Mouse (Mus musculus) brain, embryonic 14.5 days (tissue): ENCODE data around the gene Rgs12.

Source experiments
- CTCF ChIP-seq: fragments of 200-500 bp; IDR thresholded peaks from 2 replicates; pipeline ENCODE4 v1.5.1; 2012; ENCODE audit warnings: inconsistent platforms, mild to moderate bottlenecking, moderate library complexity, borderline replicate concordance; ENCODE audit not compliant: insufficient read depth, insufficient read length; ENCODE audit errors: extremely low read depth
- POLR2A ChIP-seq: fragments of 200-500 bp; IDR thresholded peaks from 2 replicates; pipeline ENCODE4 v1.6.1; 2012; ENCODE audit warnings: mild to moderate bottlenecking, inconsistent platforms, borderline replicate concordance; ENCODE audit not compliant: poor library complexity, insufficient read depth, insufficient read length, severe bottlenecking; ENCODE audit errors: extremely low read depth

GRCm38 (mm10) chr5:35011156-35011923, 62.1 kb downstream of the Rgs12 start:
- no peak for TF ChIP-seq POLR2A
- no peak for TF ChIP-seq CTCF
